Mouse (Mus musculus): ENCODE results near the gene Kdm4c. TPM values are rescaled to one million over a fixed set of nuclear protein-coding genes. Genes with fewer than 3 reads are reported as not detected.

The Kdm4c gene
- polyA plus RNA-seq, 1 experiment from 2014 or later, result 13.0 TPM

DNA sequence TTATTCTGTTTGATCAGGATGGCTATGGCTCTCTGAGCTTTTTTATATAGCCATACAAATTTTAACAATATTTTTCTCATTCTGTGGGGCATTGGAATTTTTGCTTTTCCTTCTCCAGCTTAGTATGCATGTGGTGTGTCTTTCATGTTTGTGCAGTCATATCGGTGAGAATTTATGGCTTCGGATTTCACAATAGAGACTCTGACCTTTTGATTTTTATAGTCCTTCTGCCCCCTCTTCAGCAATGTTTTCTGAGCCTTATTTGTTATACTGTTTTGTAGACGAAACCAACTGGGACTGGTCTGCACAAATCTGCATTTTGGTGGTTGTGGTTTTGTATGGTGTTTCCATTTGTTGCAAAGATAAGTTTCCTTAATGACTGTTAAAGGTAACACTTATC is 45.6 kb downstream of the Kdm4c start:
- WGBS, result 83% methylated on average over 3 of the region's 3 CpGs

DNA sequence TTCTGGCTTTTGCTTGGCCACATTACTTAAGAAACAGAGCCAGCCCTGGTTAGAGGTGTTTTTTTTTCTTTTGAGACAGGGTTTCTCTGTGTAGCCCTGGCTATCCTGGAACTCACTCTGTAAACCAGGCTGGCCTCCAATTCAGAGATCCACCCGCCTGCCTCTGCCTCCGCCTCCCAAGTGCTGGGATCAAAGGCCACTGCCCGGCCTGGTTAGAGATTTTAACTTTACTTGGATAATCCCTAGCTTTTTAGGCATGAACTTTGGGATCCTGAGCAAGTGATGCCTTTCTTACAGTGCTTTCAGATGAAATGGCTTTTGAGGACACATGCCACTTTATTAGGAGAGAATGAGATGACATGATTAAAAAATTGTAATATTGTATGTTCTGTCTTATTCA is 52.4 kb downstream of the Kdm4c start:
- DNase-seq (ENCODE audit: low spot score) (no peak), ATAC-seq (replicated peaks; ENCODE audit: low FRiP score, low TSS enrichment, low read depth) (no peak)
- Histone ChIP-seq H3K4me2 (ENCODE audit: low read length) (no peak overlapping the region), H3K9me3 (ENCODE audit: control insufficient read depth, low read length) (no peaks in the 10 kb centered on the region), H3K9ac (ENCODE audit: low read length) (no peak overlapping the region), H3K27me3 (replicated peaks; ENCODE audit: control insufficient read depth, insufficient read depth, low read length) (no peaks in the 10 kb centered on the region), H3K4me1 (replicated peaks; ENCODE audit: control insufficient read depth, insufficient read depth, low read length) (no peaks in the 10 kb centered on the region), H3K4me3 (ENCODE audit: low read depth, low read length) (no peak overlapping the region), H3K36me3 (ENCODE audit: control insufficient read depth, insufficient read depth, low read length) (peaks cover 9% of the 10 kb centered on the region; the same call in 1 of the 2 replicates), H3K27ac (ENCODE audit: low read depth) (no peak overlapping the region)
- WGBS, result 76% methylated on average over 3 of the region's 3 CpGs

More for the DNA sequence above, 45.6 kb downstream of the Kdm4c start:
- Histone ChIP-seq H3K9ac (ENCODE audit: low read length) (no peak overlapping the region), H3K4me2 (ENCODE audit: low read length) (no peak overlapping the region), H3K27me3 (replicated peaks; ENCODE audit: control insufficient read depth, insufficient read depth, low read length) (no peaks in the 10 kb centered on the region), H3K27ac (ENCODE audit: low read depth) (no peak overlapping the region), H3K36me3 (ENCODE audit: control insufficient read depth, insufficient read depth, low read length) (peaks cover 6% of the 10 kb centered on the region; the same call in 1 of the 2 replicates), H3K4me1 (replicated peaks; ENCODE audit: control insufficient read depth, insufficient read depth, low read length) (no peaks in the 10 kb centered on the region), H3K9me3 (ENCODE audit: control insufficient read depth, low read length) (no peaks in the 10 kb centered on the region), H3K4me3 (ENCODE audit: low read depth, low read length) (no peak overlapping the region)
- no peak for DNase-seq (ENCODE audit: low spot score)
- ATAC-seq (replicated peaks; ENCODE audit: low FRiP score, low TSS enrichment, low read depth), result no peak

DNA sequence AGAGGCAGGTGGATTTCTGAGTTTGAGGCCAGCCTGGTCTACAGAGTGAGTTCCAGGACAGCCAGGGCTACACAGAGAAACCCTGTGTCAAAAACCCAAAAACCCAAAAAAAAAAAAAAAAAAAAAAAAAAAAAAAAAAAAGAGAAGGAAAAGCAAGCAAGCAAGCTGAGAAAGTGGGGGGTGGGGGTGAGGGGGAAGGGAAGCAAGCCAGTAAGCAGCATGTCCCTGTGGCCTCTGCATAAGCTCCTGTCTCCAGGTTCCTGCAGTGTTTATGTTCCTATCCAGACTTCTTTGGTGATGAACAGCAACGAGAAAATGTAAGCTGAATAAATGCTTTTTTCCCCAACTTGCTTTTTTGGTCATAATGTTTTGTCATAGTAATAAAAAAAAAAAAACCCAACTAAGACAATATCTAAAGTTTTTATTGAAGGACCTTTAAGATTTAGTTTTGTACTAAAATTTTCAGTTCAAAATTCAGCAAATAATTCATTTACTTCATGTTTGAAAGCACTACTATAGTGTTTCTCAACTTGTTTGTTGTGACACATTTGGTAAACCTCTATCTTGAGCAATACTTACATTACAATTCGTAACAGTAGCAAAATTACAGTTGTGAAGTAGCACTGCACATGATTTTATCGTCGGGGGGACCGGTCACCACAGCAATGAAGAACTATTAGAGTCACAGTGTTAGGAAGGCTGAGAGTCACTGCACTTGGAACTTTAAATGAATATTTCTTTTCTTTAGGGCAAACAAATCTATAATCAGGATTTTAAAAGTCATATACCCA is 63.2 kb downstream of the Kdm4c start:
- Histone ChIP-seq H3K27me3 (replicated peaks; ENCODE audit: control insufficient read depth, insufficient read depth, low read length) (no peaks in the 10 kb centered on the region), H3K4me3 (ENCODE audit: low read depth, low read length) (no peak overlapping the region), H3K9me3 (ENCODE audit: control insufficient read depth, low read length) (no peaks in the 10 kb centered on the region), H3K36me3 (ENCODE audit: control insufficient read depth, insufficient read depth, low read length) (no peaks in the 10 kb centered on the region), H3K27ac (ENCODE audit: low read depth) (no peak overlapping the region), H3K4me2 (ENCODE audit: low read length) (no peak overlapping the region), H3K9ac (ENCODE audit: low read length) (no peak overlapping the region), H3K4me1 (replicated peaks; ENCODE audit: control insufficient read depth, insufficient read depth, low read length) (no peaks in the 10 kb centered on the region)
- DNase-seq (ENCODE audit: low spot score) (no peak), ATAC-seq (replicated peaks; ENCODE audit: low FRiP score, low TSS enrichment, low read depth) (no peak)
- 87% methylated on average over 5 of the region's 5 CpGs for WGBS

DNA sequence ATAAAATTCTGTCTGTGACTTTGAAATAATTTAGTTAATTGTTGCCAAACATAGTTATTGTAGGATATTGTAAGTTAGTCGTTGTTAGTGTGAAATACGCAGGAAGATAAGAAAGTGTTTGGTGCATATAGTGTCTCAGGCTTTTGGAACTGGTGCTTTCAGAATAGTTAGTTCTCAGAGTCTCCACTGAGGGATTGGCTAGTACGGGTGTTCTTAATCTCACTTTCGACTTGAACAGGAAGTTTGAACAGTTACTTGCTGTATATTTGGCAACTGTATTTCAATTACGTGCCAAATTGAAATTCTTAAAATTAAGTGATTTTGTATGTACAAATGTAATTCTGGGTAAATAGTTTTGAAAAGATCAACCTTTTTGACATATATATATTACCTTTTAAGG is 68.8 kb downstream of the Kdm4c start:
- no peak overlapping the region for H3K27ac ChIP-seq (ENCODE audit: low read depth)
- no peaks in the 10 kb centered on the region for H3K4me1 ChIP-seq (replicated peaks; ENCODE audit: control insufficient read depth, insufficient read depth, low read length)
- no peaks in the 10 kb centered on the region for H3K9me3 ChIP-seq (ENCODE audit: control insufficient read depth, low read length)
- no peak overlapping the region for H3K9ac ChIP-seq (ENCODE audit: low read length)
- ATAC-seq (replicated peaks; ENCODE audit: low FRiP score, low TSS enrichment, low read depth) (no peak), DNase-seq (ENCODE audit: low spot score) (no peak)
- peaks cover 4% of the 10 kb centered on the region; the same call in 1 of the 2 replicates for H3K36me3 ChIP-seq (ENCODE audit: control insufficient read depth, insufficient read depth, low read length)
- WGBS, result 92% methylated on average over 5 of the region's 5 CpGs
- H3K27me3 ChIP-seq (replicated peaks; ENCODE audit: control insufficient read depth, insufficient read depth, low read length), result no peaks in the 10 kb centered on the region
- no peak overlapping the region for H3K4me3 ChIP-seq (ENCODE audit: low read depth, low read length)
- no peak overlapping the region for H3K4me2 ChIP-seq (ENCODE audit: low read length)

DNA sequence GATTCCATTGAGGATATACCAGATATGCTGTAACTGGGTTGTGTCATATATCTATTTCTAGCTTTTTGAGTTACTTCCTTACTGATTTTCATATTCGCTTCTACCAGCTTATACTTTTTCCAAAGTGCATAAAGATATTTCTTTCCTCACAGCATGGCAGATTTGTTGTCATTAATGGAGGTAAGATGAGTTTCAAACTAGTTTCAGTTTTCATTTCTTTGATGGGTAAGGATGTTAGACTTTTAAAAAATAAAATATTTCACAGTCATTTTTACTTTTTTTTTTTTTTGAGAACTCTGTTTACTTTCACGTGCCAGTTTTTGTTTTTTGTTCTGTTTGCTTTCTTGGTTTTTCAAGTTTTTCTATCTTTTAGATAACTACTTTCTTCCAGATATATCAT is 70.6 kb downstream of the Kdm4c start:
- H3K27ac ChIP-seq (ENCODE audit: low read depth), result no peak overlapping the region
- no peak for DNase-seq (ENCODE audit: low spot score)
- ATAC-seq (replicated peaks; ENCODE audit: low FRiP score, low TSS enrichment, low read depth), result no peak
- H3K9me3 ChIP-seq (ENCODE audit: control insufficient read depth, low read length), result no peaks in the 10 kb centered on the region
- H3K4me3 ChIP-seq (ENCODE audit: low read depth, low read length), result no peak overlapping the region
- H3K36me3 ChIP-seq (ENCODE audit: control insufficient read depth, insufficient read depth, low read length), result peaks cover 12% of the 10 kb centered on the region; the same call in 1 of the 2 replicates
- H3K4me1 ChIP-seq (replicated peaks; ENCODE audit: control insufficient read depth, insufficient read depth, low read length), result no peaks in the 10 kb centered on the region
- 94% methylated on average over 2 of the region's 2 CpGs for WGBS
- H3K9ac ChIP-seq (ENCODE audit: low read length), result no peak overlapping the region
- no peak overlapping the region for H3K4me2 ChIP-seq (ENCODE audit: low read length)
- H3K27me3 ChIP-seq (replicated peaks; ENCODE audit: control insufficient read depth, insufficient read depth, low read length), result no peaks in the 10 kb centered on the region

DNA sequence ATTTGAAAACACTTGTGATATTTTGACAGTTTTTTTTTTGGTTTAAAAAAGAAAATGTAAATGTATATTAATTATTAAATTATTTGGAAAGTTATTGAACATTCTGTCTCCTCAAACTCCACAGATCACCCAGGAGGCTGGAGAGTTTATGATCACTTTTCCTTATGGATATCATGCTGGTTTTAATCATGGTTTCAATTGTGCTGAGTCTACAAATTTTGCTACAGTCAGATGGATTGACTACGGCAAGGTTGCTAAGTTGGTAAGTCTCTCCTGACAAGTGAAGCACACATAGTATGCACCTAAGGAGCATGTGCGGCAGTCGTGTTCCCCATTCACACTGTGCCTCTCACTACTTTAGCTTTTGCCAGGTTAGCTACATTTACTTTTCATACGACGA is 73.1 kb downstream of the Kdm4c start:
- Histone ChIP-seq H3K27ac (ENCODE audit: low read depth) (no peak overlapping the region), H3K9ac (ENCODE audit: low read length) (no peak overlapping the region), H3K4me2 (ENCODE audit: low read length) (no peak overlapping the region), H3K36me3 (ENCODE audit: control insufficient read depth, insufficient read depth, low read length) (peaks cover 12% of the 10 kb centered on the region; the same call in 1 of the 2 replicates), H3K4me3 (ENCODE audit: low read depth, low read length) (no peak overlapping the region), H3K4me1 (replicated peaks; ENCODE audit: control insufficient read depth, insufficient read depth, low read length) (no peaks in the 10 kb centered on the region), H3K9me3 (ENCODE audit: control insufficient read depth, low read length) (no peaks in the 10 kb centered on the region), H3K27me3 (replicated peaks; ENCODE audit: control insufficient read depth, insufficient read depth, low read length) (no peaks in the 10 kb centered on the region)
- 99% methylated on average over 5 of the region's 5 CpGs for WGBS
- ATAC-seq (replicated peaks; ENCODE audit: low FRiP score, low TSS enrichment, low read depth), result no peak
- DNase-seq (ENCODE audit: low spot score), result no peak

DNA sequence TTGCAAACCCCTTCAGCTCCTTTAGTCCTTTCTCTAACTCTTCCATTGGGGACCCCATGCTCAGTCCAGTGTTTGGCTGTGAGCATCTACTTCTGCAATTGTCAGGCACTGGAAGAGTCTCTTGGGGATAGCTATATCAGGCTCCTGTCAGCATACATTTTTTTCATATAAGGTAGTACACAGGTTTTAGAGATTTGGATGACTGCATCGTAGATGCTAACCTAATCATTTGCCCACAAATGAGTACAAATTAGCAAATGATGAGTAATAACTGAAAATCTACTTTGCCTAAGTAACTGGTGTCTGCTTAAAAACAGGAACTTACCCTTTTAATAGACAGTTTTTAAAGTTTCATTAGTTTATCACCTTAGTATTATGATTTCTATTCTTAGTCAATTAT is 77.0 kb downstream of the Kdm4c start:
- H3K36me3 ChIP-seq (ENCODE audit: control insufficient read depth, insufficient read depth, low read length), result peaks cover 12% of the 10 kb centered on the region; the same call in 1 of the 2 replicates
- H3K4me1 ChIP-seq (replicated peaks; ENCODE audit: control insufficient read depth, insufficient read depth, low read length), result no peaks in the 10 kb centered on the region
- DNase-seq (ENCODE audit: low spot score) (no peak), ATAC-seq (replicated peaks; ENCODE audit: low FRiP score, low TSS enrichment, low read depth) (no peak)
- H3K4me3 ChIP-seq (ENCODE audit: low read depth, low read length), result no peak overlapping the region
- H3K4me2 ChIP-seq (ENCODE audit: low read length), result no peak overlapping the region
- 96% methylated on average over 1 of the region's 1 CpGs for WGBS
- no peaks in the 10 kb centered on the region for H3K9me3 ChIP-seq (ENCODE audit: control insufficient read depth, low read length)
- H3K27ac ChIP-seq (ENCODE audit: low read depth), result no peak overlapping the region
- H3K27me3 ChIP-seq (replicated peaks; ENCODE audit: control insufficient read depth, insufficient read depth, low read length), result no peaks in the 10 kb centered on the region
- no peak overlapping the region for H3K9ac ChIP-seq (ENCODE audit: low read length)

DNA sequence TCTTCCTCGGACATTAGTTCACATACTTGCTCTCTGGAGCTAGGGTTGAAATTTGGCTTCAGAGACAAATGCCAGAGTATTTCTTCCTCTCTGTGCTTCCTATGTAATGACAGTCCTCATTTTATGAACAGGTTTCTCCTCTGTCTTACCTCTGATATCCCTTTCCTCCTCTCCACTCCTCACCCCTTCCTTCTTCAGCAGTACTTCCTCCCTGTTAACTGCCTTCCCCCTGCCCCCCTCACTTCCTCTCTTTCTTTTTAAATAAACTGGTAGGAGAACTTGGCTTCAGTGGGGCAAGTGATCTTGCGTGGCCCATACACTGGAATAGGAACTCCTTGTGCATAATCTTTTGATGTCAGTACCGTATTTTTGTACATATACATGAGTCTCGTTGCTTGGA is 115.2 kb downstream of the Kdm4c start:
- WGBS, result 91% methylated on average over 4 of the region's 4 CpGs
- H3K4me3 ChIP-seq (ENCODE audit: low read depth, low read length), result no peak overlapping the region
- no peak for ATAC-seq (replicated peaks; ENCODE audit: low FRiP score, low TSS enrichment, low read depth)

DNA sequence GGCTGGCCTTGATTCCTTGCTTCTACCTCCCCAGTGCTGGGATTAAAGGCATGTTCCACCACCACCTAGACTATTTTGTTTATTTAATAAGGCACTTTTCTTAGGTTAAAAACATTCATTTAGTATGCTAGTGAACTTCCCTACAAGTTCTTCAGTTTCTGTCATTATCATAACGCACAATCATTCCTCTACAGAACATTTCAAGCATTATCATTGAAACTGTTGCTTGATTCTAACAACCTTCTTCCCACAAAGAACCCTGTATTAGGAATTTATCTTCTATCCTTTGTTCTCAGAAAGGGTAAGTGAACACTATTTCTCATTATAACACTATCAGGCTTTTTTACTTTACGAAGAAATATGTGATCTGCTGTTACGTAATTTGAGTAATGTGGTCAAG is 118.0 kb downstream of the Kdm4c start:
- ATAC-seq (replicated peaks; ENCODE audit: low FRiP score, low TSS enrichment, low read depth) (no peak), DNase-seq (ENCODE audit: low spot score) (no peak)
- H3K9me3 ChIP-seq (ENCODE audit: control insufficient read depth, low read length), result no peaks in the 10 kb centered on the region
- 97% methylated on average over 3 of the region's 3 CpGs for WGBS
- H3K4me3 ChIP-seq (ENCODE audit: low read depth, low read length), result no peak overlapping the region
- H3K9ac ChIP-seq (ENCODE audit: low read length), result no peak overlapping the region
- no peak overlapping the region for H3K27ac ChIP-seq (ENCODE audit: low read depth)
- no peak overlapping the region for H3K4me2 ChIP-seq (ENCODE audit: low read length)
- no peaks in the 10 kb centered on the region for H3K4me1 ChIP-seq (replicated peaks; ENCODE audit: control insufficient read depth, insufficient read depth, low read length)
- H3K27me3 ChIP-seq (replicated peaks; ENCODE audit: control insufficient read depth, insufficient read depth, low read length), result no peaks in the 10 kb centered on the region
- peaks cover 31% of the 10 kb centered on the region for H3K36me3 ChIP-seq (ENCODE audit: control insufficient read depth, insufficient read depth, low read length)

More for the DNA sequence above, 115.2 kb downstream of the Kdm4c start:
- Histone ChIP-seq H3K27me3 (replicated peaks; ENCODE audit: control insufficient read depth, insufficient read depth, low read length) (no peaks in the 10 kb centered on the region), H3K4me1 (replicated peaks; ENCODE audit: control insufficient read depth, insufficient read depth, low read length) (no peaks in the 10 kb centered on the region), H3K36me3 (ENCODE audit: control insufficient read depth, insufficient read depth, low read length) (peaks cover 35% of the 10 kb centered on the region), H3K9ac (ENCODE audit: low read length) (no peak overlapping the region), H3K27ac (ENCODE audit: low read depth) (no peak overlapping the region), H3K9me3 (ENCODE audit: control insufficient read depth, low read length) (no peaks in the 10 kb centered on the region), H3K4me2 (ENCODE audit: low read length) (no peak overlapping the region)
- no peak for DNase-seq (ENCODE audit: low spot score)
